Mouse (Mus musculus) retina, postnatal 7 days (tissue): ENCODE measurements around the gene Unk.
"Not testable (repeated sequence)": the region's sequence is repeated elsewhere in the genome, so short reads cannot be mapped to it uniquely, and the experiment has no call there.

Experiments used
- DNase-seq: peaks from one replicate; pipeline ENCODE4 v3.0.0-alpha.2; 2012; ENCODE audit warnings: low read depth, low spot score

The Unk gene

DNA sequence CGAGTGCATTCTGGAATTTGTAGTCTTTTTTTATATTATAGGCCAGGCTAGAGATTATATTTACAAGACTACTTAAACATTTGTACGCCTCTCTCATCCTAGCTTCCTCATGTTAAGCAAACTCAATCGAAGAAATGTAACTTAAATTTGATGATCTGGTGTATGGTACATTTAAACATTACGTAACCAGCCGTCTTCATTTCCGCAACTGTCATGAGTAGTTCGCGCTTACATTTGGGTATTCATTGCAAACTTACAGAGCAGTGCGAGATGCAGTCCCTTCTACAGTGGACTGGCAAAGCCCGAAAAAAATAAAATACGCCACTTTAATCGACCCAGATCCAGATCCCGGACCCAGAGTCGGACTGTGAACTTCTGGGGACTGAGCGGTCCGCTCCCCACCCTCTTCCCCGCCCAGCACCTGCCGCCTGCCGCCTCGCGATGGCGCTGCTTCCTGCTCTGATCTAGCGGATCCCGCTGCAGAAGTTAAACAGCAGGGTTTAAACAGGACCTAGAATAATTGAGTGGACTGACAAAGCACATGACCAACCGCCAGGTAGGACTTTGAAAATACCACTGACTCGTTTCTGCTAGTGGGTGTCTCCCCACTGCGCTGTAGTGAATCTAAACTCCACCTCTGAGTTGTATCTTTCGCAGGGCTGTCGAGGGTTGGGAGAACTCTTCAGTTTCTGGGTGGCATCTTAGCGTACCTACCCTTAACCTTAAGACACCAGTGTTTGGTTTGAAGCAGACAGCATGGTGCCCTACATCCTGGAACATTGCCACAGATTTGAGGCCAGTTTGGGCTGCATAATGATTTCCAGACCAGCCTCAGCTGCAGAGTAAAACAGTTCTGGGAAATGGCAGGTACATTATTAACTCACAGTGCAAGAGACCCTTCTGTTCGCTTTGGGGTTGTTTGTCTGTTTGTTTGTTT lies 57.3 kb downstream of the Unk start:
- peak; percentile 66 for DNase-seq

DNA sequence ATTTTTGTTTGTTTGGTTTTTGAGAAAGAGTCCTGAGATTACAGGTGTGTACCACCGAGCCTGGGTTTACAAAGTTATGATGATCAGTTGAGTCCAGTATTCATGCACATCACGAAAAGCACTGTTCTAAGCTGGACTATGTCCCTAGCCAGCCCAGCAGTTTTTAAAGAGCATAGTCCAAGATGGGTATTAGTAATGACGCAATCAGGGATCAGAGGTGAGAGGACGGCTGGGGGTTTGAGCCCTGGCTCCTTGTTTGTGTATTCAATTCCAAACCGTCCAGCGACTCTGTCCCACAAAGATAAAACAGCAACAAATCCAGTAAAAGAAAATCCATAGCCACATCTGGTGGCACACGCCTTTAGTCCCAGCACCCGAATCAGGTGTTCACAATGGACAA lies 58.1 kb downstream of the Unk start:
- DNase-seq: no peak

DNA sequence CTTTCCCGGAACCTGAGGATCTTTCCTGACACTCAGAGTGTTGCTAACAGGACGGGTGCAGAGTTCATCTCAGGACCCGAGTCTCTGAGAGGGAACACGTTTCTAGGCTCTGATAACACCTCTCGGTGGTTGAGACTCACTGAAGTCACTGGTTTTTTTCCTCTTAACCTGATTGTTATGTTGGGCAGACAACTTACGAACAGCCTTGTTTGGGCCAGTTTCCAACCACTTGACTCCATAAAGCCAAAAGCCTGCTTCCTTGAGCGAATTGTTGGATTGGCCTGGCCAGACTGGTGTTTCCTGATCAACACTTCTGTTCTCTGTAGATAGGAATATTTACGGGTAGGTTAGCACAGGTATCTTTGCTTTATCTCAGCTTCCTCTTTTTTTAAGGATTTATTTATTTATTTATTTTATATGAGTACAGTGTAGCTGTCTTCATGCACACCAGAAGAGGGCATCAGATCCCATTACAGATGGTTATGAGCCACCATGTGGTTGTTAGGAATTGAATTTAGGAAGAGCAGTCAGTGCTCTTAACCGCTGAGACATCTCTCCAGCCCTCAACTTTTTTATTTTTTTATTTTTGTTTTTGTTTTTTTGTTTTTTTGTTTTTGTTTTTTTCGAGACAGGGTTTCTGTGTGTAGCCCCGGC lies 58.7 kb downstream of the Unk start:
- DNase-seq: no peak

DNA sequence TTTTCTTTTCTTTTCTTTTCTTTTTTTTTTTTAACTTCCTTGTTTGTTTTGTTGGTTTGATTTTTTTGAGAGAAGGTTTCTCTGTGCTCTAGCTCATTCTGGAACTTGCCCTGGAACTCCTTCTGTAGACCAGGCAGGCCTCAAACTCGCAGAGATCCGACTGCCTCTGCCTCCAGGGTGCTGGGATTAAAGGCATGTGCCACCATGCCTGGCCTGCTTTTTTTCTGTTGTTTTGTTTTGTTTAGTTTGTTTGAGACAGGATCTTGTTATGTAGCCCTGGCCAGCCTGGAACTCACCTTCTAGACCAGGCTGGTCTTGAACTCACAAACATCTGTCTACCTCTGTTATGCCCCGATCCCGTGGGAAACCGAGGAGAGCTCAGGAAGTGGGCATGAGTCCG lies 59.4 kb downstream of the Unk start:
- no peak for DNase-seq

DNA sequence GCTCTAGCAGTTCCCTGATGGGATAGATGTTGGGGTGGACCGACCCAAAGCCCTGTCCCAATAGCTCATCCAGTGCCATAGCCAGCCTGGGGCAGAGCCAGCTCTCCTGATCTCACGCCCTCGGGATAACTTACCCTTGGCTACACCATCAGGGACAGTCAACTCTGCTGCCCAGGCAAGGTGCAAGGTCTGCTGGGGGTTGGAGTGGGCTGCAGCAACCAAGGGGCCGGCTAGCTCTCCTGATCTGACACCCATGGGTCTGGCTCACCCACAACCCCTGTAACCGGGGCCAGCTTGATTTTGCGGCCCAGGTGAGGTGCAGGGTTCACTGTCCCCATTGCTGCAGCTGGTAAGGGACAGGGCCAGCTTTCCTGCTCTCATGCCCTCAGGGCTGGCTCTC lies 61.5 kb downstream of the Unk start:
- no peak for DNase-seq

DNA sequence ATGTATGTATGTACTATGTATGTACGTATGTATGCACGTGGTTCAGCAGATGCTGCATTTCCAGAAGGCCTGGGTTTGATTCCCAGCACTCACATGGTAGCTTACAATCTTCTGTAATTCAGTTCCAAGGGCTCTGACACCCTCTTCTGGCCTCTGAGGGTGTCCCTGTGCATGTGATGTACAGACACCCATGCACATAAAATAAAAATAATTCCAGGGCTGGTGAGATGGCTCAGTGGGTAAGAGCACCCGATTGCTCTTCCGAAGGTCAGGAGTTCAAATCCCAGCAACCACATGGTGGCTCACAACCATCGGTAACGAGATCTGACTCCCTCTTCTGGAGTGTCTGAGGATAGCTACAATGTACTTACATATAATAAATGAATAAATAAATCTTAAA lies 62.8 kb downstream of the Unk start:
- not testable (repeated sequence) for DNase-seq

DNA sequence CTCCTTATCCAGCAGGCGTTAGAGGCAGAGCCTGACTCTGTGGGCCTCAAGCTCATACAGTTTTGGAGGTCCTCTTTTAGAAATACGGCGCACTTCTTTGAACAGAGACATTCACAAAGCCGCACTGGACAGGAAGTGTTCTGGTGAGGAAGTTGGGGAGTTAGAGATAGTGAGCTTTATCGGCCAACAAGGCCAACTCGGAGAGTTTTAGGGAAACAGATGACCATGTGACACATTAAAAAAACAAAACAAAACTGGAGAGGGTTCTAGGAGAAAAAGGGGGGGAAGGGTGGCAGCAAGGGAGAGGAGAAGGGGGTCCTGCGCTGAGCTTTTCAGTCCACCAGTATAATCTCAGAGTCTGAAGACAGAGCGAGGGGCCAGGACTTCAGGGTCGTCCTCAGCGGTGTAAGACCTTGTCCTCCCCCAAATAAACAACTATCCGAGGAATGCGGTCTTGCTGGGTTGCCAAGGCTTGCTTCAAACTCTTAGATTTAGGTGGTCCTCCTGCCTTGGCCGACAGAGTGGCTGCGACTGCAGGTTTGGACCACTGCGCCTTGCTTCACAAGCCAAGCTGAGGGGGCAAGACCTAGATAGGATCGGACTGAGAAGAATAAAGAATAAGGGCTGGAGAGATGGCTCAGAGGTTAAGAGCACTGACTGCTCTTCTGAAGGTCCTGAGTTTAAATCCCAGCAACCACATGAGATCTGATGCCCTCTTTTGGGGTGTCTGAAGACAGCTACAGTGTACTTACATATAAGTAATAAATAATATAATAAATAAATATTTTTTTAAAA lies 63.8 kb downstream of the Unk start:
- DNase-seq: no peak

DNA sequence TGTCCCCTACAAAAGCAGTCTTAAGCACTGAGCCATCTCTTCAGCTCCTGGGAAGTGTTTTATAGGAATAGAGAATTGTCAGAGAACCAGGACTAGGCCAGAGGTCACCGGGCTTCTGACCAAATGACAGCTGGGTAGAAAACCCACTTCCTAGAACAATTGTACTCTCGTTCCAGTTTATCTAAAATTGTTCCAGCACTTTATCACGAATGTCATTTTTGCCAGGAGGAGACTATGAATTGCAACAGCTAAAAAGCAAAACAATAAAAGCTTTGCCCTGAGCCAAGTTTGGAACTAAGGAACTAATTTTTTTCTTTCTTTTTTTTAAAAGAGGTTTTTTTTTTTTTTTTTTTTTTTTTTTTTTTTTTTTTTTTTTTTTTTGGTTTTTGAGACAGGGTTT lies 65.5 kb downstream of the Unk start:
- DNase-seq: no peak

DNA sequence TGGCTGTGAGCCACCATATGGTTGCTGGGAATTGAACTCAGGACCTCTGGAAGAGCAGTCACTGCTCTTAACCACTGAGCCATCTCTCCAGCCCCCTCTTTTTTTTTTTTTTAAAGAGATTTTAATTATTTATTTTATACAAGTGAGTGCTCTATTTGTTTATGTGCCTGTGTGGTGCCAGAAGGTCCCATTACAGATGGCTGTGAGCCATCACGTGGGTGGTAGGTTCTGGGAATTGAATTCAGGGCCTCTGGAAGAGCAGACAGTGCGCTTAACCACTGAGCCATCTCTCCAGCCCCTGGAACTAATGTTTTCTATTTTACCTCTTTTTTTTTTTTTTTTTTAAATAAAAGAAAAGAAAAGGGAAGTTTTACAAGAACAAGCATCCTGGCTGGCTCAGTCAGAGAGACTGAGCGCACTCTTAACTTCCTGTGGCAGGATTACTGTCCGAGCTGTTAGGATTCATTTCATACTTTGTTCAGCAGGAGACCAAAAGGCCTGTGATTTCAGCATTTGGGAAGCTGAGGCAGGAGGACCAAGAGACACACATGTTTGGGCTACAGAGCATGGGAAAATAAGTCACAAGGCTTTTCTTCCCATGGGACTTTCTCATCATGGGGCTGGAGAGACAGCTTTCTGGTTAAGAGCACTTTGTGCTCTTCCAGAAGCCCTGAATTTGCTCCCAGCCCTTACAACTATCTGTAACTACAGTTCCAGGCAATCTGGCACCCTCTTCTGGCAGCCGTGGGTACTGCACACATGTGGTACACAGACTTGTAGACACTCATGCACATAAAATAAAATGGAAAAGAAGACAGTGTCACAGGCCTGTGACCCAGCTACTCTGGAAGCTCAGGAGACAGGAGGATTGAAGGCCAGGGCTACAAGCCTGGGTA lies 66.3 kb downstream of the Unk start:
- DNase-seq: no peak

DNA sequence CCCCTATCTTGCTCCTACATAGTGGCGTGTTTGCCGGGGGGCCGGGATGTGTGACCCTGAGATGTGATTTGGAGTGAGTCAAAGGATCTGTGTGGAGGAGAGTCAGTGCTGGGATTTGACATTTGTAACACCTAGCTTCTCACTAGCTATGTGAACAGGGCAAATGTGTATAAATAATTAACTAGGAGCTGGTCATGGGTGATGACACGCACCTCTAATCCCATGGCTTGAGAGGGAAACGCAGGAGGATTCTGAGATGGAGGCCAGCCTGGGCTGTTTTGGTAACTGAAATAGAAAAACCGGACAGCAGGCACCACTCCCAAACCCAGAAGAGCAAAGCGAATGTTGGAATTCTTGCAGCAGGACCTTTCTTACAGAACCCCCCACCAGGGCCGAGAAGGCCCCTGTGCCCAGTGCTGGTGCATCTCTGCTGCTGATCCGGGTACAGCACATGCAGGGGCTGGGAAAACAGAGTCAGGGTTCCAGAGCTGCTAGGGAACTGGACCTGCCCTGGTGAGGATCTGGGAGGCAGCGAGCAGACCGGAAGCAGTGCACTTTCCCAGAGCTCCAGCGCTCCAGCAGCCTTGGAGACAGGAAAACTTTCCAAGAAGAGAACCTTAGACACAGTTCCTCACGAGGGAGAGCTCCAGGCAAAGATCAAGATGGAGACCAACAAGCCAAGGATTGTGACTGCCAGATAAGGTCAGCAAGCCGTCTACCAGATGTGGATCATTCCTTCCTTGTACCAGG lies 68.8 kb downstream of the Unk start:
- DNase-seq: no peak

DNA sequence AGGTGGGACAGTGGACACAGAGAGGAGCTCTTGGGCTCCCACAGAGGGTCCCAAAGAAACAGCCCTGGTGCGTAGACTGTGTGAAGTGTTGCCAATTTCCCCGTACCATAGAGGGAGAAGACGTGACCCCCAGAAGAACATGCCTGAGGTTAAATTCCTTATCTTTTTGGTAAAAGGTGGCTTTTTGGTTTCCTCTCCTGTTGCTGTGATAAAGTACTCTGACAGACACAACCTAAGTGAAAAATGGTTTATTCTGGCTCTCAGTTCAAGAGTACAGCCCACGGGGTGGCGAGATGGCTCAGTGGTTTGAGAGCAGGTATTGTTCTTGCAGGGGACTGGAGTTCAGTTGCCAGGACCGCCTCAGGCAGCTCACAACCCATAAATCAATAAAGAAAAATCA lies 69.3 kb downstream of the Unk start:
- no peak for DNase-seq

DNA sequence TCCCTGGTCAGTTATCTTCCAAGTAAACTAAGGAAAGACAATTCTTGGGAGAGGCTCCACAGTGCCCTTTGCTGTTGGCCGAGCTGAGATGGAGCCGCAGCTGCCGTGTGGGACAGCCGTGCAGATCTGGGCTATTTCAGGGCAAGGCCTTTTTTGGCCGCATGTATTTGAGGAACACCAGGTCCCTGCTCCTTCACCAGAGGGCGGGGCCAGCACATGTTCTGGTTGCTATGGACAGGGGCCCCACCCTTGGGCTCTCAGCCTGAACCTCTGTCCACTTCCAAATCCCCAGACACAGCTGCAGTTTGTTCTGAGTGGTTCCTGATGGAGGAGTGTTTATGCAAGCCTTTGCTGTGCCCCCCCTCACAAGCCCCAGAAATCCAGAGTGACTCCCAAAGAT lies 70.3 kb downstream of the Unk start:
- no peak for DNase-seq

DNA sequence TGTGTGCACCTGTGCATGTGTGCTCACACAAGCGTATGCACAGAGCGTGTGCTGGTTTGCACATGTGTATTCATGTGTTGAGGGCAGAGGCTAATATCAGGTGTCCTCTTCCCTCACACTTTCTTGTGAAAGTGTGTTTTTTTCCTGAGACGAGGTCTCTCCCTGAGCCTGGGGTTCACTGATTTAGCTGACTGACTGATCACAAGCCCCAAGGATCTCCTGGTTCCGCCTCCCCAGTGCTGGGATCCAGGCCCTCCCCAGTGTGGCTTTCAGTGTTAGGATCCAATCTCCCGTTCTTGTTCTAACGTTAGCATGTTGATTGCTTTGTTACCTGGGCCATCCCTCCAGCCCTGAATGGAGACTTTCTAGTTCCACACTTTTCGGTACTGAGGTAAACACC lies 70.7 kb downstream of the Unk start:
- no peak for DNase-seq

DNA sequence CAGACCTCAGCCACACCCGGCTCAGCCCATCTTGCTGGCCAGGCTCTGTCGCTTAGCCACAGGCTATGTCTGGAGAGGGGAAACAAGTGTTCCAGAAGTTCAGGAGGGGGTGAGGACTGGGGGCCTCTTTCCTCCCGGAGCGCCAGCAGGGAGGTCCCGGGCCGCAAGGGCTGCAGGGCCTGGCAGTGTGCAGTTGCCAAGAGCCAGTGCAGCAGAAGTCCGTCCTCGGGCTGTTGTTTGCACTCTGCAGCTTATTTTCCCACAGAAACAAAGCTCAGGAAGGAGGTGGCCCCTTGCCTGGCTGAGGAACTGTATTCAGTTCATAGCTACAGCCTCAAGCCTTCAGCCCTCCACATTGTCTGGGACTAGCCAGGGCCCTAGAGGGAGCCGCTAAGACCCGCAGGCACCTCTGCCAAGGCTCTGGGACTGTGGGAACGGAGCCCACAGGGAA lies 71.8 kb downstream of the Unk start:
- no peak for DNase-seq

DNA sequence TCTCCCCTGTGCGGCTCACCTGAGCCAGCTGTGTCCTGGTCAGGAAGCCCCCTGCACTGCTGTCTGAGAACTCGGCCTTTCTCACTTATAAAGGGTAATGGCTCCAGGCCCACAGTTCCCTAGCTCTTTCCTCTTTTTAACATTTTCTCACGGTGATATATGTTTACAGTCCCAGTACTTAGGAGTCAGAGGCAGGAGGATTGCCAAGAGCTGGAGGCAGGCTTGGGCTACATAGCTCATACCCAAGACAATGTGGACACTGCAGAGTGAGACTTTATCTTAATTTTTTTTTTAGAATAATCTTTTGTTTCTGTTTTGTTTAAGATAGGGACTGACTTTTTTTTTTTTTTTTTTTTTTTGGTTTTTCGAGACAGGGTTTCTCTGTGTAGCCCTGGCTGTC lies 72.3 kb downstream of the Unk start:
- no peak for DNase-seq

DNA sequence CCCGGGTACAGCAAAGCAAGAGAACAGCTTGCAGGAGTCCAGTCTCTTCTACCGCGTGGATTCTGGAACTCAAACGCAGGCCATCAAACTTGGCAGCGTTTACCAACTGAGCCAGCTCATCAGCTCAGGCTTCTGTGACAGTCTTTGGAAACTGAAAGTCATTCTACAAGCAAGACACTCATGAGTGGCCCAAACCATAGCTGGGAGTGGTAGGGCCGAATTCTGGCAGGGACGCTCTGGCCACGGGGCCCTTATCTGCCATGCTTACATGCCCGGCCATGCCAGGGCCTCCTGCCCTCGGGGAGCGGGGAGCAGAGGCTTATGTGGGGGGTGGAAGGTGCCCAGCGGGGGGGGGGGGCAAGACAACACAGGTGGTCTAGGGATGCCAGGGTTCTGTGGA lies 73.5 kb downstream of the Unk start:
- no peak for DNase-seq

DNA sequence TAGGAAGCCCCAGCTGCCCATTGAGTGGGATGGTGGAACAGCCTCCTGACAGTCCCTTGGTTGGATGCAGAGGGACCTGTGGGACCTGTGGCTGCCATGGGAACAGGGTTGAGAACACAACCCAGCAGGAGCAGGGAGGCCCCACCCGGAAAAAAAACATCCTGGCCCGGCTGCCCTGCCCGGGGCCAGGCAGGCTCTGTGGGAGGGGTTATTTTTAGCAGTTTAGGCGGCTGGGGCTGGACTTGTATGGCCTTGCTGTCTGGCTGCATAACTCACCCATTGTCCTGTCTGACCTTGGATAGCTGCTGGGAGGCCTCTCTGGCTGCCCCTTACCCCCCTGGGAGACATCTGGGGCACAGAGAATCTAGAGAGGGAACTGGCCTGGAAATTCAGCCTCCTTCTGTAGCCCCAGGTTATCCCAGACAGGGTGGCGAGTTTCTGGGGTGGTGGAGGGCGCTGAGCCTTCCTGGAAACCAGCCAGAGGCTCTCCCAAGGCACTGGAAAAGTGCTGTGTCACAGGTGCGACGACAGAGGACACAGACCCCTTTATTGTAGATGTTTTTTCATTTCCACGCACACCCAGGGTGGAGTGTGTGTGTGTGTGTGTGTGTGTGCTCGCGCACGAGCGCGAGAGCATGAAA lies 74.0 kb downstream of the Unk start:
- DNase-seq: no peak

DNA sequence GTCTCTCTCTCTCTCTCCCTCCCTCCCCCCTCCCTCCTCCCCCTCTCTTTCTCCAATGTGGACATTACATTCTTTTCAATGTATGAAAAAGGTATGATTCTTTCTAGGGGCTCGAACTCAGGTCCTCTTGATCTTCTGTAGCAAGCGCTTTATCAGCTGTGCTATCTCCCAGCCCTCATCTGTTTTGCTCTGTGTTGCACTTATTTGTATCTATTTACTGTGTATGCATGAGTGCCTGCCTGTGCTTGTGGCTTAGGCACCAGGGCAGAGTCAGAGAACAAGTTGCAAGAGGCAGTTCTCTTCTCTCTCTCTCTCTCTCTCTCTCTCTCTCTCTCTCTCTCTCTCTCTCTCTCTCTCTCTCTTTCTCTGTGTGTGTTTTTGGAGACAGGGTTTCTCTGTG lies 74.9 kb downstream of the Unk start:
- no peak for DNase-seq

DNA sequence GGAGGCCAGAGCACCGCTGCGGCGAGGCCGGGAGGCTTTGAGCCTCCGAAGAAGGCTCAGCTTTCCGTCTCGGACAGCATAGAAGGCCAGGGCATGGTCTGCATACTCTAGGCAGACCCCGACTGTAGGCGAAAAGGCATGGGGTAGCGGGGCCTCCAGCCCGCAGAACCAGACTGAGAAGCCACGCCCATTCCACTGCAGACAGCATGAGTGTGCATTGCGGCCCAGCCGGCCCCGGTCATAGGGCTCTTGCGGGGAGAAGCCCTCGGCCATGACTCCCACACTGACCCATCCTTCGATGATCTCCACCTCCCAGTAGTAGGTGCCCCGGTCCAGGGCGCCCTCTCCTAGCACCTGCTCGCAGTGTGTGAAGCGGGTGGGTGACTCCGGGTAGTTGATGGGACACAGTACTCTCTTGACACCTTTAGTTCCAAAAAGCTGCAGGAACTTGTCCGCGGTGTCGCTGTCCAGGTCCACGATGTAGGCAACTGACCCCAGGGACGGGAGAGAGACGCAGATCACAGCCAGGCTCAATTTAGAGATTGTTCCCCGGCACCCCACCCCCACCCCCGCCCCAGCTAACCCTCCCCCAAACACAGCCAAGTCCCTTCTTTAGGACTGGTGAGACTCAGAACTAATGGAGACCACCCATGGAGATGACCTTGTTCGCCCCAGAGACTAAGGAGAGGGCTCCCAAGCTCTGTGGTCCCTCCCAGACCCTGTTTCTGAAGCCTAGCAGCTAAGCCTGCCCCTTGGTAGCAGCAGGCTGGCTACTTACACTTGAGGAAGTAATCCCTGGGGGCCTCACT lies 76.2 kb downstream of the Unk start:
- no peak for DNase-seq
